Mouse (Mus musculus) right cerebral cortex, postnatal 36 days (tissue): ENCODE measurements at regions not wholly inside any gene's neighbourhood (a gene's known extent, or its start where the extent isn't known, plus 50 kb on each side); places are given as distances from the start of the nearest gene placed in this dataset.

Experiments
- DNase-seq, 2 experiments: peaks; one replicate each; pipeline ENCODE4 v3.0.0; 2022; ENCODE audit warnings: low spot score in 2 of 2, mixed read lengths in 1 of 2

DNA sequence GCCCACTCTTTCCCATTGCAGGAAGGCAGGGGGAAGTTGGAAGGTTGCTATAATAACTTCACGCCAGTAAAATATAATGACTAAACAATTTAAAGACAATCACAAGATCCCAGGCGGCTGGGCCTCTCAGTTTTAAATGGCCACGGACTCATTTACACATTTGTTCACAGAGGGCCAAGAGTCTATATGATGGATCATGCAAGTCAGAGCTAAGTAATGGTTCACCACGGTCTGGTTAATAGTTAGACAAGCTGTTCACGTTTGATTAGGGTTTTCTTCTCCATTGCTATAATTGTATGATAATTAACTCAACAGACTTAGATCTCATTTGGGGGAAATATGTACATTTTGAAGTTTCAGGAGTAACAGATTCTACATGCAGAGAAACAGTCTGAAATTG lies 170.0 kb downstream of the Ppargc1a start:
- no peak for DNase-seq

DNA sequence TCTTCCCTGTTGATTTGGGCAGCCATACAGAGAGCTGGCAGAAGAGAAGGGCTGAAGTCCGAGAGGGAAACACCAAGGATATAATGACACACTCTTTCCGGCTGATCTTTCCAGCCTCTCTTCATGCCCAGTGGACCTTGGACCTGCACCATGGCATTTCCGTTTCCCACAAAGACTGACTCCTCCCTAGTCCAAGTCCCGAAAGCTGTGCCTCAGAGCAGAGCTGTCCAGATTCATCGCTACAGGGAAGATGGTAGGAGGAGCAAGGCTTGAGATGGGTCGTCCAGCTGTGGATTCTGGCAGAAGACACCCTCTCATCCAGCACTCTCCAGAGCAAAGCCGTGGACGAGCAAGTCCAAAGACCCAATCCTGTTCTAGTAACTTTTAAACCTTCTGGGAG lies 176.2 kb downstream of the Ppargc1a start:
- no peak for DNase-seq

DNA sequence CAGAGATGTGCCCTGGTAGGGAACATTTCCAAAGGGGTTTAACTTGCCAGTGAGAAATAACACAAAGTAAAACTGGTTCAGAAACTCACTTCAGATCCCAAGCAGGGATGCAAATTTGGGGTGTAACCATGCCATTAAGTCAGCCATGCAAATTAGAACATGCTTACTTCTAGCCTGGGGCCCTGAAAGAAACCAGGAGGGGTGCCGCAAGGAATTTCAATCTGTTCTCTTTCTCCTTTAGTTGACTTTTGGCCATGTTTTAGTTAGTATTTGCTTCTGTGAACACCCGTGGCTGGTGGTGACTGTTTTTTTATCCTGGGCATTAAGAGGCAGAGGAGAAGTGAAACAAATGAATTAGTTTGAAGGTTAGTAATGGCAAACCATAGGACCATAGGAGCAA lies 179.8 kb downstream of the Ppargc1a start:
- no peak for DNase-seq

DNA sequence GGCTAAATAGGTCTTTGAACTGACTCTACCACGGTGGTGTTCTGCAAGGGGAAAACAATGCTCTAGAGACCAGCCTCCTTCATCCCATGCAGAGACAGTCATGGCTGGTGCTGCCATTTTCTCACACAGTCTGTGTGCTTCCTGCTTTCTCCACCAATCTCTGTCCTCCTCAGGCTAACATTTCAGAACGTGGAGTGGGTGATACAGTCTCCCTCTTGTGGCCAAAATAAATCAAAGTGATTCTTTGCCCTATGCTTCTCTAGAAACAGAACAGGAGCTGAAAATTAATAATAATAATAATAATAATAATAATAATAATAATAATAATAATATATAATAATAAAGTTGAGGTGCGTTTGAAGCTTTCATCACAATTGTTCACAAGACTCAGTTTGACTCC lies 181.1 kb downstream of the Ppargc1a start:
- DNase-seq: no peak

DNA sequence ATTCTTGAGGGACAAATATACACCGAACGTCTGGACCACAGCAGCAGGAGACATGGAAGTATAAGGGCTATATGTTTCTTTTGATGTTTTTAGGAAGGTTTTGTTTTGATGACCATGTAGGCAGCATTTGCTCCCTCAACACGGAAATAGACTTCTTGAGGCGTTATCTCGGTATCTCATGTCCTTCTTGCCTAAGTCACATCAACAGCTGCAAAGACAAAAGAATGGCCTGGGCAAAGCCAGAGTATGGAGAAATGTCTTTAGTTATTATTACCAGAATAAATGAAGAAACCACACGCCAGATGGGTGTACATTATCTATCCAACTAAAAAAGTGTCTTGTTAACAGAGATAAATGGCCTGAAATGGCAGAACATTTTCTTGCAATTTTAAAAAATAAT lies 183.2 kb downstream of the Ppargc1a start:
- DNase-seq: no peak

DNA sequence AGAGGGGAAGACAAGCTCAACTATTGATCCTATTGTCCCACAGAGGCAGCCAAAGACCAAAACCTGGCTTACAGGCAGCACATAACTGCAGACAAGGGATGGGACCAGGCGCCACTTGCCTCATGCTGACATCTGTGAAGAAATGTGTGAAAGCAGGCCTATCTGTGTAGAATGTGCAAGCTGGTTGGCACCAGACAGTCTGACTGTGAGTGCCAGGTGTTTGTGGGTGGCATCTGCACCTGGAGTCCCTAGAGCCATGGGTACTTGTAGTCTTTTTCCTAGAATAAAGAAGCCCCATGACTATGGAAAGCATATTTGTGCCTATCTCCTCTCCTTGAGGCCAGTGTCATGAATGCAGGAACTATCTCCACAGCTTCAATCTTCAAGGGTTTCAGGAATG lies 208.4 kb downstream of the Ppargc1a start:
- peak in 1 of 2 experiments; percentile 16 for DNase-seq

DNA sequence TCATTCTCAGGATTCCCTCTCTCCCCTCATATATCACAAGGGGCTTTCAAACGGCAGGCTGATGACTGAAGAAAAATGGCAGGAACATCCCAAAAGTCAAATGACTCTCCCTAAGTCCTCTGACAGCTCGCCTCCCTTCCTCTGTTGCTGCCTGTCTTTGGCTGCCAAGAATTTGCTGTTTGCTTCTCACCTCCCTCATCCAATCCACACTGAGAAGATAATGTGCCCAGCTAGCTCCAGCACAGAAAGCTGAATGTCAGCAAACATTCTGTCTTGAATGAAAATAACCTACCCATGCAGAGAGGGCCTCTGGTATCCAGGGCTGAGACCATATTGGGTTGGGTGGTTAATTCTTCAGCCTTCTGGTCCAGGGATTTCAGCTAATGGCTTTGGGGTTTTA lies 219.3 kb downstream of the Ppargc1a start:
- peak; percentile 7 to 16 for DNase-seq

DNA sequence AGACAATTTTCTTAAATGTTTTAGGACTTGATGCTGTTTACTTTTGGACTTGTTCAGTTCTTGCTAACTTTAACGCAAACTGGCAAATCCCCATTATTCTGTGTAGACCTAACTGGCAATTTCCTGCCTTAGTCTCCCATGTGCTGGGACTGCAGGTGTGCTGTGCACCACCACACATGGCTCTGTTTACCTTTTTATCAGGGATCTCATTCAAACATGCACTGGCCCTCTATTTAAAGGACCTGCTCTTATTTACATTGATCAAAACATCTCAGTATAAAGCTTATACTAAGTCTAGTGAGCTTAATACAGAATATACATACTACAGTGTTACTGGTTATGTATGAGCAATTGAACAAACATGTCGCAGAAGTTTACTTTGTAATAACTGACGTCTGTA lies 238.4 kb downstream of the Ppargc1a start:
- DNase-seq: no peak

DNA sequence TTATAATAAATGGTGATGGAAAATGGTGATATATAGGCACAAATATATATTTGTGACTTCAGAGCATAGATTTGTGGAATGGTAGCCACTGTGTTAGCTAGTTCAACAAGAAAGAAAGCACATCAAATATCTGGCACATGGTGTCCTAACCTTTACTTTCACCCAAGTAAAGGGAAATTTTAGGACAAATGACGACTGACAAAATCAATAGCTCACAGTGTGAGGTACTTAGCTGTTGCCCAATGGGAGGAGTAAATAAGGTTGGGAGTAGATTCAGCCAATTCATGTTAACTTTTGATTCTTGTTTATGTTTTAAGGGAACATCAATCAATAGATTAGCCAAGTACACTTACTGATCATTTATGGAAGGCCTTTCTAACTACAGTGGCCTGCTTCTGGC lies 278.3 kb downstream of the Ppargc1a start:
- DNase-seq: no peak

DNA sequence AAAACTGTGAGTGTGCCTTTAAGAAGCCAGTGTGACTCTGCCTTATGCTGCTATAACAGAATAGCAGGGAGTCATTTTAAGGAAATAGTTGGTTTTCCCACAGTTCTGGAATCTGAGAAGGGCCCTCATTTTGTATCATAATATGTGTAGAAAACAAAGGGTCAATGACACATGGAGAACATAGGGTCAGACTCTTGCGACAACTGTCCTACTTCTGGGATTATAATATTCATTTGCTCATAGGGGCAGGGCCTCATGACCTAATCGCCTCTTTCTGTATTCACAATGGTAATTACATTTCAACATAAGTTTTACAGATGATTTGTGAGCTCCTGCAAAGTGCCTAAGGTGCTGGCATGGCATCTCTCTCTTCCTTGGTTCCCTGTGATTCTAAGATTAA lies 279.3 kb downstream of the Ppargc1a start:
- DNase-seq: no peak

DNA sequence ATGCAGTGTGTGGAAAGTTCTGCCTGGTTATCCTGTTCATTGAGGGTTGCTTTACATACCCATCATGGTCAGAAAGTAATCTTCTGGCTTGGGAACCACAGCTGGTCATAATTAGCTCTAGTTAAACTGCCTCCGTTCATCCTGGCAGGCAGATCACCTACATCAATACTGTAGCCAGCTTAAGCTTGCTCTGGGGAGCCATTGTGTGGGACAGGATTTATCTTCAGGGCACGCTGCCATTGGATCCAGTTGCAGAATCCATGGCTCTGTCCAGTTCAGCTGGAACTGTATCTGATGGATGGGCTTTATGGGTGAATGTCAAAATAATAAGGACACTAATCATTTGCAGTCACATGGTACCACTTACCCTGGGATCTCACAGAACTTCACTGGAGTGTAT lies 326.4 kb downstream of the Ppargc1a start:
- no peak for DNase-seq

DNA sequence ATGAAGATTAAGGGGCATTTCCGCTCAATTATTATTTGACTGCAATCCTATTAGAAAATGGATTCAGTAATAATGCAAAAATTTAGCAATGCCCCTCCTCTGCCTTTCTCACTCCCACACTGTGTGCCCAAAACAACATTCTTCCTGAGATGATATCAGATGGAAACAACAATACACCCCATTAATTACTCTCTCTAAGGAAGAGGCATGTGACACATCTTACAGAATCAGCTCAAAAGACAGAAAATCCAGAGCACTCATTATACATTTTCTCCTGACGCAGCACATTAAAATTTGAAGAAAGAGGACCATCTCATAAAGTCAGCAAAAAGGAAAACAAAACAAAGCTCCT lies 333.5 kb downstream of the Ppargc1a start:
- no peak for DNase-seq

DNA sequence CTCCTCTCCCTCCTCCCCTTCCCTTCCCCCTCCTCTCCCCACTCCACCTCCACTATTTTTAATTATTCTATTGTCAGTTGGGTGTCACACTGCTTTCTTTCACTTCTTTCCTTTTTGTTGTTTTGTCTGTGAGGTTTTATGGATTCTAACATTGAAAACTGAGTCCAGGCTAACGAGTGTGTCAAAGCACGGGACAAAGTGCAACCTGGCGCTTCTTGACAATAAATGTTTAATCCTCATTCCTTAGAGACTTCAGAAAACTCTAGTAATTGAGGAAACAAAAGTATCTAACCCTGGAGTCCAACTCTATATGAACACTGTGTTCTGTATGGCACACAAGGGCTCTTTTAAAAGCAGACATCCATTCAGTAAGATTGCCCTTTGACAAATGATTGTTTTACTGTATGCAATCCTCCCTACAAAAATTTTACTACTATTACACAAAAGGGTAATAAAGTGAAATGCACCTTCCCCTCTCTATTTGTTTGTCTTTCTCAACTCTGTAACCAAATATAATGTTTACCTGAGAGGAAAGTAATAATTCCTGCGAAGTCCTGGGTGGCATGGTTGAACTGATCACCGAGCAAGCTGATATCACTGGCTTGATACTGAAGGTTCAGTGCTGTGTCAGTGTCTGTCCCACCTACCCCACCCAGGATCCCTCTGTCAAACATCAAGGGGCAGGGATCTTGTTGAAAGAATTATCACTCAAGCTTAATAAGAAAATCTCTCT lies 334.1 kb downstream of the Ppargc1a start:
- no peak for DNase-seq

DNA sequence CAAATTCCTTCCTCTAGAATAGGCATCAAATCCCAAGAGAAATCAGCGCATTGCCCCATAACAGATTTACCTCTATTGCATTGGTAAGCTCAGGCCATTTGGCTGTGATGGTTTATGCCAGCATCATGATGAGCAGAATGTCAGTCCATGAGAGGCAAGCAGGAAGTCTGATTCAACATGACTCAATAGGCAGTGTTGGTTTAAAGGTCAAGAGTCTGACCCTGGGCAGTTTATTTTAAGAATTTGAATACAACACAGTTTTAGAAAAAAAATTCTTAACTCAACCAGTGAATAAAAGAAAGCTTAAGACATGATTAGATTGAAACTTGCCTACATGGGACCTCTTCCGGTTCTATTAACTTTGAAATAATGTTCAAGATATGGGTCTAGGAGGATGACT lies 337.7 kb downstream of the Ppargc1a start:
- DNase-seq: no peak

DNA sequence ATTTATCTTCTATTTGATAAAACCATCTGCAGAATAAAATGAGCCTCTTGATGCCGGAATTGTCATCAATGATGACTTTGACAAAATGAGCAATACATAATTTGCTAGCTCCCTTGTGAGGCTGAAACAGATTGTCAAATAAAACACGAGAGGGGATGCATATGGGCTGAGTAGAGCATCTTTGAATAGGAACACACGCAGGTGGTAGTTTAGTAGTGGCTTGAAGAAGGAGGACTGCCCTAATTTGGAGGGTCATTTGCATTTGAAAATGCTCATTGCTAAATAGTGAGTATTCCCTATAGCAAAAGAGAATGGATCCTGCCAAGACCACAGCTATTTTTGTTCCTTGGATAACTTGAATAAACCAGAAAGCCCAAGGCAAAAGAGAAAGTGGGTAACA lies 339.5 kb downstream of the Ppargc1a start:
- DNase-seq: no peak

DNA sequence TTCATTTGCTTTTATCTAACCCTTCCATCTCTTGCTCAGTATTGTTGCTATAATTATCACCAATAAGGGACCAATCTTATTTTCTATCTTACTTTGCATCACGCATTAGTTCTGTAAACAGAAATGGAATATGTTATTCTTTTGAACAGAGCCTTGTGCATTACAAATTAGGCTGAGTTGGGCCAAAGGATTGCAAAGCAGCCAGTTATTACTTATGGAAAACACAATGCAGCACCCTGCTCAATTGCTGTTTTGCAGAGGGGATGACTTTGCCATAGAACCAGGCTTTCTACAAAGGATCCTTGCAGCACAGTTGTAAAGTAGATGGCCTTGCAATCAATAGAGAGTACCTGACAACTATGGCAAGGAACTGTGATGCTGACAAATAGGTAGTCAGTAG lies 364.3 kb downstream of the Ppargc1a start:
- DNase-seq: no peak

DNA sequence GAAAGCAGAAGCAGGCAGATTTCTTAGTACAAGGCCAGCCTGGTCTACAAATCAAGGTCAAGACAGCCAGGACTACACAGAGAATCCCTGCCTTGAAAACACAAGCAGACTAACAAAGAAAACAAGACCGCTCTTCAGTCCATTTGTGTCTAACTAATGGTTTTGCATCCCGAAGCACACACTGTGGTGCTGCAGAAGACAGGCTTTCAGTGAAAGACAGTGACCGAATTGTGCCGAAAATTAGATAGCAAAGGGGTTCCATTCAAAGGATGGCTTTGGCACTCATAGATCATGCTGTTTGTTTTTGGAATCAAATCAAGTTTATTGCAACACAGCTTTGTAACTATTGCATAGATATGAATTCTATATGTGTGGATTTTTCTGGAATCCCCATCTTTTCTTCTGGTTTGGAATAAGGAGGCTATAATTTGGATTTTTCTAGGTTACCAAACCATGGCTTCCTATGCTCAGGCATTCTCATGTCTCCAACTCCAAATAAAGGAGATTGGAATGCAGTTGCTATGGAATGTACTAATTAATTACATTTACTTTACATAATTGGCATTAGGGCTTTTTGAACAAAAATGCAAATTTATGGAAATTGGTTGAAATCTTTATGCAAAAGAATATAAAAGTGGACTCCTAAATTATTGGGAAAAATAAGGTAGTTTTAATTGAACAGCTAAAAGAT lies 364.9 kb downstream of the Ppargc1a start:
- DNase-seq: no peak

DNA sequence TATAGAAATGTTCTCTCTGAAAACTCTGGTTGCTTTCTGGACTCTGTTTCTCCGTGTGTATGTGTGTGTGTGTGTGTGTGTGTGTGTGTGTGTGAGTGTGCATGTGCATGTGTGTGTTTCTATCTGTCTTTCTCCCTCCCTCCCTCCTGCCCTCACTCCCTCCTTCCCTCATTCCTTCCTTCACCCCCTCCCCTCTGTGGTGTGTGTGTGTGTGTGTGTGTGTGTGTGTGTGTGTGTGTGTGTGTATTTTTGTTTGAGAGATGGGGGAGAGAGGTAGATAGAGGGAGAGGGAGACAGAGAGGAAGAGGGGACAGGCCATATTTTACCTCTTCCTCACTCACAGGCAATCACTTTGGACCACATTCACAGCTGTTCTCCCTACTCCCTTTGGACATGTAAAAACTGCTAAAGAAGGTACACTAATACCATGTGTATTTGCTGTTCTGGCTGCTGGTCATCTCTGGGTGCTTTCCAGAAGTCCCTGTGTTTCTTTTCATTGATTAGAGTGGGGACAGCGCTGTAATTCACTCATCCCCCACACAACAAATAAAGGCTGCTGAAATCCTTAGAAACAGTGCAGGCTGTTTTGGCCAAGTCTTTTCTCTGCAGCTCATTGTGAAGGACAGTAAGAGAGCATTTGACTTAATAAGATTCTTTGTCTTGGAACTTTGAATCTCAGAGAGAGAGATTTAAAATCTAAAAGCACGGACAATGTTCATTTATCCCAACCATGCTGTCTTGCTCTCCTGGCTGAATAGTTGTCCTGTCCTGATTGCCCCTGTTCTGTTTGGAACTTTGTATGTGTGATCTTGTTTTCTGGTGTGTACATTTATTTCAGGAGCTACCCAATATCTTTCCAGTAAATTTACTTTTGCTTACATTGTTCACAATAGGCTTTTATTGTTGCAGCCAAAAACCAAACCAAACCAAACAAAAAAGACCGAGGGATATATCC lies 370.9 kb downstream of the Ppargc1a start:
- no peak for DNase-seq

DNA sequence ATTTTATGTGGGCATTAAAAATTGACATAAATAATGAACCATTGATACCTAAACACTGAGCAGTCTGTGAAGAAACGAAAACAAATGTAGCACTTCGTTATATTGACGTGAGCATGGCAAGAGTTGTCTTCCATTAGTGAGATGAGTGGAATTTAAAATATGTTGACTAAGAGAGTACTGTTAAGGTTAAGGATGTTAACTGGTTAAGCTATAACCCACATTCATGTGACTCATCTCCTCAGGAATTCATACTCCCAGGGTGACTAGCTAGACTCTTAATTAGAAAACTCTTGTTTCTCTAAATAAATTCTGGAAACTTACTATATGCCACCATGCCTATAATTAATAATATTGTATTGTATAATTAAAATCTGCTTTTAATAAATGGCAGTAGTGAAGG lies 376.9 kb downstream of the Ppargc1a start:
- DNase-seq: no peak

DNA sequence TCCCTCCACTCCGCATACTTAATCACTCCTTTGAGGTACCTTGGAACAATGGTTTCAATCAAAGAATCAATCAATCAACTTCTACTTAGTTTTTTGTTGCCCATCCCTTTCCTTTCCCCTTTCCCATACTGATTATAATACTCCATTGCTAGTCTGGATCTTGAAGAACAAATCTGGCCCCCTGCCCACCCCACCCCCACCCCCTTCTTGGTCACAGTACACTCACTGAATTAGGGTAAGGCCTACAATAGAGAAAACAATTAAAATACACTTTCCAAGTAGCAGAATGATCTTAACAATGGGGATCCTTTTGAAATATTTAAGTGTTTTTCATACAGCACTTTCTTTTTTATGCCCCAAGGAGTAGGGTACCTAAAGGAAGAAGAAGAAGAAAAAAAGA lies 397.7 kb downstream of the Ppargc1a start:
- DNase-seq: no peak

DNA sequence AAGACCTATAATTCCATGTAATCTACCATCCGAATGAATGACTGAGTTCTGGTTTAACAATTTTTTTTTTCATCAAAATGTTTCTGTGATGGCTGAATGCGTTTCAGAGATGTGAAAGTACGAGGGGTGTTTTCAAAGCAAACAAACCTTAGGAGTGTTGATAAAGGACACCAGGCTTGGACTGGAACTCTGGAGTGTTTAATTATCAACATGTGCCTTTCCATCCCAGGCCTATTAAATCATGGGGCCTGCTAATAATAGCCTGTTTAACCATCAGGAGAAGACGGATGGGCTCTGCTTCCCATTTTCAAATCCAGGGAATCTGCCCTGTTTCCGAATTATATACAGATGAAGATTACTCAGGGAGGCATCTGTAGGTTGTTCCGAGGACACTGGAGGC lies 399.3 kb downstream of the Ppargc1a start:
- no peak for DNase-seq

DNA sequence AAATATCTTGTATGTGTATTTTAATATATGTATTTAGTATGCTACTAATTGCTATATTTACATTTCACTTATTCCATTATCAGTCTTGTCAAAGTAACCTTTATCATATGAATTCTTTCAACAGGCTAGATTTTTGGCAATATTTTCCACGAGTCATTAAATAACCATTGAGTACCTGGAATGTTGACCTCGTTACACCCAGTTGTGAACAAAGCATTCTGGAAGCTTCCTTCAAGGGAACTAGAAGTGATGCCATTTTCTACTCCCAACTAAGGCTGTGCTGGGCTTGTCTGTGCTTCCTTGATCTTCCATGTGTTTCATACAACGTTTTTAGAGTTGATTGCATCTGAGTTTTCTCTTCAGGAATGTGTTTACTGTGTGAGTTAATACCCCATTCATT lies 410.6 kb downstream of the Ppargc1a start:
- DNase-seq: no peak

DNA sequence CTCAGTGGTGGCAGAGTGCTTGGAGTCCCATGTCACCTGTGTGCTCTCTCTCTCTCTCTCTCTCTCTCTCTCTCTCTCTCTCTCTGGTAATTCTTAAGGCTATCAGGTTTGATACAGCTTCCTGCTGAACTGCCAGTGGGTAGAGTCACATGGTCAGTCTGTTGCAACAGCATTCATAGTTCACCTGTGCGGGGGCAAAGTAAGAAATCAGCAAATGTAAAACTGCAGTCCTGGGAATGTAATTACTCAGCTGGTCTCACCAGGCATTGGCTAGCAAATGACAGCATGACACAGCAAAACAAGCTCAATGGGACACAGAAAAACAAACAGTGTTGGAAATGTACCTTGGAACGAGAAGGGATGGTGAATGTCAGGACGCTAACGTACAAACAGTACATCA lies 422.7 kb downstream of the Ppargc1a start:
- DNase-seq: no peak
